Mouse (Mus musculus) layer of hippocampus, adult 2 months (tissue): ENCODE results near the gene Ppard. TPM values are rescaled to one million over a fixed set of nuclear protein-coding genes. Genes with fewer than 3 reads are reported as not detected.

Experiments used
- DNase-seq, 2 experiments: peaks; one replicate each; pipeline ENCODE4 v3.0.0; 2022; ENCODE audit warnings: low spot score in 2 of 2
- H3K27ac ChIP-seq: fragments of 200-600 bp; 2 replicates; pipeline ENCODE4 v1.8.1; 2022
- H3K4me3 ChIP-seq: fragments of 200-600 bp; 2 replicates; pipeline ENCODE4 v1.8.1; 2022; ENCODE audit warnings: mild to moderate bottlenecking
- CTCF ChIP-seq: fragments of 200-600 bp; conservative IDR thresholded peaks from 2 replicates; pipeline ENCODE4 v1.8.1; 2022; ENCODE audit warnings: antibody characterized with exemption, mild to moderate bottlenecking, moderate library complexity
- total RNA-seq, 2 experiments: library from RNA; stranded (reverse); gene quantifications; 2 replicates each; pipeline ENCODE4 v1.2.3; 2021

The Ppard gene
- total RNA-seq, 2 experiments from 2014 or later = 22.1 to 23.0 TPM

DNA sequence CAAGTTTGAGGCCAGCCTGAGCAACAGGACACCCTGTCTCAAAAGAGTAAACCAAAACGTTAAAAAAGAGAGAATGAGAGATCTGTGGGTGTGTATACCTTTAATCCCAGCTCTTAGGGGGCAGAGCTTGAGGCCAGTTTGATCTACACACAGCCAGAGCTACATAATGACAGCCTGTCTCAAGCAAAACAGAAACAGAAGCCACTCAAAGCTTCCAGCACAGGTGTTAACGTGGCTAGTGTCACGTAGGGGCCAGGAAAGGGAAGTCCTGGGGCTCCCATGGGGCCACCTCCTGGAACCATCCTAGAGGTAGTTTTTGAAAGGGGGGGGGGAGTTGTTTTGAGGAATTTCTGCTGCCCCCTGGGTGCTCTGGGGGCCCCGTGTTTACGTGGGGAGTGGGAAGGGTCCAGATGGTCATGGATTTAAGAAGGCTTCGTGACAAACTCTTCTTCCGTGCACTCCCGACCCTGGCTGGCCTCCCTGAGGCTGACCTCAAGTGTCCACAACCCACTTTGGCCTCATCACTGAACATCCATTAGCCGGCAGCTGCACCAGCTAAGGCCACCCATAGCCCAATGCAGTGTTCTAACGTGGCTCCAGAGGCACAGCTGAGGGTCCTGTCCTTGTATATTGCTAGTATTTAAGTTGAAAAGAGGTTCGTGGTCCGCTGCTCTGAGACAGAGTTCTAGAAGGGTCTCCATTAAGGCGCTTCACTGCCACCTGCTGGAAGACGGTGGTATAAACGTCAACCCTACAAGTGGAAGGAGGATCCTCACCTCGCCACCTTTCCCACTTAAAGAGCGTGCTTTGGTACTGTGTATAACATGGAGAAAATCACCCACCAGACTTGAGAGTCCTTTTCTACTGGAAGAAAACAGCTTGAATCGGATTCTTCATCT is 76.0 kb downstream of the Ppard start:
- TF ChIP-seq CTCF = peak; percentile 94
- no peak overlapping the region for H3K27ac ChIP-seq
- H3K4me3 ChIP-seq = peak overlapping the region; percentile 22; the same call in 1 of the 2 replicates
- peak; percentile 74 to 91 for DNase-seq

DNA sequence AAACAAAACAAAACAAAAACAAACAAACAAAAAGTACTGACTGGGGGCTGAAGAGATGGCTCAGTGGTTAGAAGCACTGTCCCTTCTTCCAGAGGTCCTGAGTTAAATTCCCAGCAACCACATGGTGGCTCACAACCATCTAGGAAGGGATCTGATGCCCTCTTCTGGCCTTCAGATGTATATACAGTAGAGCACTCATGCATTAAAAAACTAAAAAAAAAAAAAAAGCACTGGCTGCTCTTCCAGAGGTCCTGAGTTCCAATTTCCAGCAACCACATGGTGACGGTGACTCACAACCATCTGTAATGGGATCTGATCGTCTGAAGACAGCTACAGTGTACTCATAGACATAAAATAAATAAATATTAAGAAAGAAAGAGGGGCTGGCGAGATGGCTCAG is 78.3 kb downstream of the Ppard start:
- H3K27ac ChIP-seq = no peak overlapping the region
- no peak for DNase-seq
- no peak overlapping the region for H3K4me3 ChIP-seq
- TF ChIP-seq CTCF = peak; percentile 27; the same call in 1 of the 2 replicates

DNA sequence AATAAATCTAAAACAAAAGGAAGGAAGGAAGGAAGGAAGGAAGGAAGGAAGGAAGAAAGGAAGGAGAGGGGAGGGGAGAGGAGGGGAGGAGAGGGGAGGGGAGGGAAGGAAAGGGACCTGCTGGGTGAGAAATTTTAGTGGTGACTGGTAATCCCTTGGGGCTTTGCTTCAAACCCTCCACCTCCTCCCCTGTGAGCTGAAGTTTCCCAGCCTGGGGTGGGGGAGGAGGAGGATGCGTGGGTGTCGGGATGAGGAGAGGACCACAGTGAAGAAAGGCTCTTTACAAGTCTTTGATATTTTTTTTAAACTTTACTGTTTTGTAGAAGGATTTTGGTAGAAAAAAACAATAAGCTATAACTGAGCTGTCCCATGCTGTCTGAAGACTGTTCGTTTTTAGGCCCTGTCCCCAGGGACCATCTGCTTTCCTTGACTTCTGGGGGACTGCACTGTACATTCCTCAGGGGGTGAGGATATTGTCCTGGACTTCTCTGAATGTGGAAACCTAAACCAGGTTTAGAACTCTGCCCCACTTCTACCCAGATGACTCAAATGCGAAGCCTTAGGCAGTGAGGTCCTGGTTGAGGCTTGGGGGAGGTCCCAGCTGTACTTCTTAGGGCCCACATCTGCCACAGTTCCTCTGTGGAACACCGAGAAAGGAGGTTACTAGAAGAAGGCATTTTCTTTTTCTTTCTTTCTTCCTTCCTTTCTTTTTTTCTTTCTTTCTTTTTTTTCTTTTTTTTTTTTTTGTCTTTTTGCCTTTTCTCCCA is 79.0 kb downstream of the Ppard start:
- Histone ChIP-seq H3K4me3 (no peak overlapping the region), H3K27ac (no peak overlapping the region)
- DNase-seq = no peak
- TF ChIP-seq CTCF = no peak

DNA sequence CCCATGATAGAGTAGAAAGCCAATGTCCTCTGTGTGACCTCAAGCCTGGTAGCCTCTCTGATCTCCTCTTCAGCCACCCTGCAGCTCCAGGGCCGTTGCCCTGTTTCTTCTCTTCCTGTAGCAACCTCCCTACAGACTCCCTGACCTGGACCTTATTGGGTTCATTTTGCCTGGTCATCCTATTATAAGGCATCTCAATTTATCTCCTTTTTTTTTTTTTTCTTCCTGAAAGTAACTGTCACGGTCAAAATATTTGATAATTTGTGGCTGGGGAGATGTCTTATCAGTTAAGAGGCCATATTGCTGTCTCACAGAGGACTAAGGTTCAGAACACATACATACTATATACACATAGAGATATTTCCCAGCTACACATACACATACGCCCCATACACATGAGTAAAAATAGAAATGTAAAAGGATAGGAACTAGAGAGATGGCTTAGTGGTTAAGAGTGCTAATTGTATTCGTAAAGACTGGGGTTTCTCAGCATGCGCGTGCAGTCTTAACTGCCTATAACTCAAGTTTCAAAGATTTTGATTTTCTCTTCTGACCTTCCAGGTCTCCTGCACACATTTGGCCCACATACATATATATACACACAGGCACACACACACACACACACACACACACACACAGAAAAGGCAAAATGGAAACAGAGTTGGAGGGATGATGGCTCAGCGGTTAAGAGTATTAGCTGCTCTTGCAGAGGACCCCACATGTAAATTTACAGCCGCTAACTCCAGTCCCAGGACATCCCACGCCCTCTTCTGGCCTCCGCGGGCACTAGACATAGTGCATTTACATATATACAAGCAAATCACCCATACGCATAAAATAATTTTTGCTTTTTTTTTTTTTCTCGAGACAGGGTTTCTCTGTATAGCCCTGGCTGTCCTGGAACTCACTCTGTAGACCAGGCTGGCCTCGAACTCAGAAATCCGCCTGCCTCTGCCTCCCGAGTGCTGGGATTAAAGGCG is 80.0 kb downstream of the Ppard start:
- Histone ChIP-seq H3K27ac (peak overlapping the region; percentile 65), H3K4me3 (peak overlapping the region; percentile 74)
- peak; percentile 54 for TF ChIP-seq CTCF
- DNase-seq = no peak

DNA sequence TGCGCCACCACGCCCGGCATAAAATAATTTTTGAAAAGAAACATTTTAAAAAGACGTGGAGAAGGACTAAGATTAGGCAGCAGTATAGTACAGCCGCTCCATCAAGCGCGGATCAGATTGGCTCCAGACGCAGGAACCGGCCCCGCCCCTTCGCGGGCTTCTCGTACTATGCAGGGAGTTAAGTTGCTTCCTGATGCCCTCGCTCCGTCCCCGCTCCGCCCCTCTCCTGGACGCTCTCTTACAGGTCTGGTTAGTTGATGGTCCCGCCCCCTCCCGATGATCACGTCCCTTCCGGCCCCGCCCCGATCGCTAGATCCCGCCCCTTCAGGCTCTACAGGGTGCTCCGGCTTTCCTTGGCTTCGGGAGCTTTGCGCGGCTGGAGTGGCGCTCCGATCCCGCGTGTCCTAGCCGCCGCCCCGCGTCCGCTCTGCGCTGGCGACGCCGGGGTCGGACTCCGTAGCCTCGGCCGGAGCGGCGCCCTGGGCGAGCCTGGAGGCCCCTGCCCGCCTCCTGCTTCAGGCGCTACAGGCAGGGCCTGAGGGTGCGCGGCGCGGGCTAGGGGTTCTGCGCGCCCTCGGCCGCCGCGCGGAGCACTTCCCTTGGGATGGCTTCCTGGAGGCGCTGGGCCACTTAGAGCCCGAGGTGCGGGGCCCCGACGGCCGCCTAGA is 80.8 kb downstream of the Ppard start, which contains the start of gene Fance:
Fance (plus strand) TSS at position 308 of the 668 bp plus-strand sequence.
- Histone ChIP-seq H3K4me3 (peak within 1 kb of the TSS; percentile 74), H3K27ac (peak within 1 kb of the TSS; percentile 93)
- peak; percentile 47 for TF ChIP-seq CTCF
- peak; percentile 88 to 94 for DNase-seq

DNA sequence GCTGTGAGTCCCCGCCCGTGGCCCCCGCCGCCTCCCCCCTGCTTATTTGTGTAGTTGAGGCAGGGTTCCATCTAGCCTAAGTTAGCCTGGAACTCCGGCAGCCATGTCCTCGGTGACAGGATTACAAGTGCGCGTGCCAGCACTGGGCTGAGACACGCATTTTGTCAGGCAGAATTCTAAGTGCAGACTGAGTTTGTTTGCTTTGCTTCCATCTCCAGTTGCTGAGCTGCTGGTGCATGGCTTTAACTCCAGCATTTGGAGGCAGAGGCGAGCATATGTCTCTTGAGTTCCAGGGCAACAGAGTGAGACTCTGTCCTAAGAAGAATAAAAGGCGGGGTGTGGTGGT is 81.4 kb downstream of the Ppard start:
- Histone ChIP-seq H3K27ac (peak overlapping the region; percentile 93), H3K4me3 (peak overlapping the region; percentile 74)
- TF ChIP-seq CTCF = no peak
- no peak for DNase-seq

DNA sequence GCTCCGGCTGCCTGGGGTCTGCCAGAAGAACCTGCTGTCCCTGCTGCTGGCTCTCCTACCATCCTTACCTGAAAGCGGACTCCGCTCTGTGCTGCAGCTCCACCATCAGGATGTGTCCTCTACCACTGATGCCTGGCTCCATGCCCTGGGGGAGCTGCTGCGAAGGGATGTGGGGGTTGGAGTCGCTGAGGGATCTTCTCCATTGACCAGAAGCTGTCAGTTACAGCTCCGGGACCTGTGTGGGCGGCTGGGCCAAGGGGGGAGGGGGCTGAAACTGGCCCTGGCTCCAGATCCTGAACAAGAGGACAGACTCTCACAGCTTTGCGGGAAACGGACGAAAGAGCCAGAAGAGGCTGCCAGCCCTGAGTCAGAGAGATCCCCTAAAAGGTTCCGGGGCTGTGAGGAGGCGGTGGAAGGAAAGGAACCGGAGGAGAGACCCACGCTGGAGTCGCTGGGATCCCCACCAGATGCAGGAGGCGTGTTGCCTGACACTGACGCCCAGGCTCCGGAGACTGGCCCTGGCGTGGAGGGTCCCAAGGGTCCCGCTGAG is 83.2 kb downstream of the Ppard start:
- no peak for DNase-seq
- no peak overlapping the region for H3K27ac ChIP-seq
- TF ChIP-seq CTCF = no peak
- H3K4me3 ChIP-seq = no peak overlapping the region

DNA sequence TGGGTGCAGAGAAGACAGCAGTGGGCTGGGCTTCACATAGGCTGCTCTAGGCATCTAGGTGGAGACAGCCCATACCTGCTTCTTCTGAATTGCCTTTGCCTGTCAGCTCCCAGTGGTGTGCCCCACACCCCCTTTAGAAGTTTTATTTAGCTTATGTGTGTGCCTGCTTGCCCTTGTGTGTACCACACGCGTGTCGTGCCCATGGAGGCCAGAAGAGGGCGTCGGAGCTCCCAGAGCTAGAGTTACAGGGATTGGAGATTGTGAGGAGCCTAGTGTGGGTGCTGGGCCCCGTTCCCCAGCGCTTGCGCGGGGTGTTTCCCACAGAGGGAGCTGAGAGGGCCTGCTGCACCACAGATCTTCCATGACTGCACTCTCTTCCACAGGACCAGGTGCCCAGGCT is 84.0 kb downstream of the Ppard start:
- peak; percentile 42 for TF ChIP-seq CTCF
- Histone ChIP-seq H3K4me3 (no peak overlapping the region), H3K27ac (no peak overlapping the region)
- no peak for DNase-seq

DNA sequence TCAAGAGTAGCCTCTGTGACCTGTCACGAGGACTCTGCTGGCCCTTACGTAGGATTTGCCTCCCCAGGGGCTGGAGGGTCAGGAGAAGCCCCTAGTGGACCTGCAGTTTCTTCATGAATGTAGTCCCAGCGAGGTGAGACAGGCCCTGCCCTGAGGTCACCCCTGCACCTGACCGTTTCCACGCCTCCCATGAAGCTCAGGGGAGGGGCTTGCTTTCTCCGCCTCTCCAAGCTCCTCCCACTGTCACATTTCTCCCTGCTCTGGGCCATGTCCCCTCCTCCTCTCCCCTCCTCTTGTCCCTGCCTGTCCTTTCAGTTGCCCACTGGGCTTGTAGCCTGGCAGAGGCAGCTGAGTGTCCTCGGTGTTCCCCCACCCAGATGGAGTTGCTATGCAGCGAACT is 84.6 kb downstream of the Ppard start:
- no peak for TF ChIP-seq CTCF
- no peak for DNase-seq
- no peak overlapping the region for H3K4me3 ChIP-seq
- no peak overlapping the region for H3K27ac ChIP-seq

DNA sequence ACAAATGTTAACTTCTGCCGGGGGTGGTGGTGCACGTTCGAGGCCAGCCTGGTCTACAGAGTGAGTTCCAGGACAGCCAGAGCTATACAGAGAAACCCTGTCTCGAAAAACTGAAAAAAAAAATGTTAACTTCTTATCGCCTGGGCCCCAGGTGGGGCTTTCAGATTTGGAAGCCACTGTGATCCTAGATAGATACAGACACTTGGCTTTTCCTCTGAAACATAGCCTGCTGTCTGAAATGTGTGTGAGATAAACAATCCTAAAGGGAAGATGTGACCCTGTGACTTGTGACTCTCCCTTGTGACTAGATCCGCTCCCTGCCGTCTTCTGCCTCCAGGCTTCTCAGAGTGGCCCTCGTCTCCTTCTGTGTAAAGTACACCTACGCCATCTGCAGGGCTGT is 85.2 kb downstream of the Ppard start:
- TF ChIP-seq CTCF = no peak
- no peak for DNase-seq
- Histone ChIP-seq H3K27ac (no peak overlapping the region), H3K4me3 (no peak overlapping the region)

DNA sequence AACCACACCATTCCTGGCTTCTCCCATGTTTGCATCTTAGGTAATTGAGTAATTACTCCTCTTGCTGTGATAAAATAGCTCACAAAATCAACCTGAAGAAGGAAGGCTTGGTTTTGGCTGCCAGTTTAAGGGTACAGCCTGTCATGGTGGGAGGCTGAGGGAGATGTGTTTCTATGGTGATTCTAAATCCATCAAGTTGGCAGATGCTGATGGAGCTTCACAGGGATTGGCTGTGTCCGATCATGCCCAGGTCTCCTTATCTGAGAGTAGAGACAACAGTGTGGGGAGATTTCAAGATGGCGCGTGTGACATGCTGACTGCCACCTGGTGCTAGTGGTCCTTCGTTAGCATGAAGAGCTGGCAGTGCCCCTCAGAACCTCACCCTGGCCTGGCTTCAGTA is 89.2 kb downstream of the Ppard start:
- no peak for TF ChIP-seq CTCF
- no peak overlapping the region for H3K4me3 ChIP-seq
- peak in 1 of 2 experiments; percentile 37 for DNase-seq
- H3K27ac ChIP-seq = peak overlapping the region; percentile 77

DNA sequence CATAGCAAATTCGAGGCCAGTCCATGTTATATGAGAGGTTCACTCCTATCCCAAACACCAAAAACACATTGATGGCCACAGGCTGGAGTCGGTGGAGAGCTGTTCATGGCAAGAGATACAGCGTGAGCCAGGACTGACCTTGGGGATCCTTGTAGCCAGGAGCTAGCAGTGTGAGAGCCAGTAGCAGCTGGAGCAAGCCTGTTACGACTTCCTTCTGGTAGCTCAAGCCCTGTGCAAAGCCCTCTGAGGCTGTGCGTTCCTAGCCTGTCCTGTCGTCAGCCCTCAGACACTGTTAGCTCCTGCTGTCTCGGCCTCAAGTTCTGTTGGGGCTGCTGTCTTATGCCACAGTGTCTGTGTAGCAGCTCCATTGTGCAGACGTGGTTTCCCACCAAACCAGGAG is 91.3 kb downstream of the Ppard start:
- Histone ChIP-seq H3K27ac (no peak overlapping the region), H3K4me3 (no peak overlapping the region)
- TF ChIP-seq CTCF = no peak
- DNase-seq = no peak
